Mouse (Mus musculus) midbrain, postnatal 0 days (tissue): ENCODE measurements at regions not wholly inside any gene's neighbourhood (a gene's known extent, or its start where the extent isn't known, plus 50 kb on each side); places are given as distances from the start of the nearest gene placed in this dataset.

ENCODE experiments used
- ATAC-seq: fragments of 200-750 bp; cut with Nextera tagmentation; 2 replicates; pipeline ENCODE4 v1.8.0; 2017; ENCODE audit warnings: moderate number of reproducible peaks, mild to moderate bottlenecking, moderate TSS enrichment, moderate library complexity; ENCODE audit not compliant: low FRiP score
- DNase-seq: peaks from one replicate; pipeline ENCODE4 v3.0.0-alpha.2; 2015; ENCODE audit warnings: low spot score
- H3K27ac ChIP-seq: fragments of 300-500 bp; sonication (generic); 2 replicates; pipeline ENCODE4 v1.5.1; 2014; ENCODE audit warnings: low read depth, mild to moderate bottlenecking, low read length, mixed read lengths
- H3K27me3 ChIP-seq: fragments of 300-500 bp; sonication (generic); 2 replicates; pipeline ENCODE4 v1.6.1; 2014; ENCODE audit warnings: low read length, control low read depth, mixed read lengths; ENCODE audit not compliant: insufficient read depth
- H3K36me3 ChIP-seq: fragments of 300-500 bp; sonication (generic); 2 replicates; pipeline ENCODE4 v1.6.1; 2014; ENCODE audit warnings: low read length, control low read depth, mixed read lengths; ENCODE audit not compliant: insufficient read depth
- H3K4me1 ChIP-seq: fragments of 300-500 bp; sonication (generic); 2 replicates; pipeline ENCODE4 v1.6.1; 2014; ENCODE audit warnings: mild to moderate bottlenecking, control low read depth, antibody characterized with exemption, low read length, mixed read lengths; ENCODE audit not compliant: insufficient read depth
- H3K4me2 ChIP-seq: fragments of 300-500 bp; sonication (generic); 2 replicates; pipeline ENCODE4 v1.6.1; 2014; ENCODE audit warnings: low read depth, mild to moderate bottlenecking, low read length, mixed read lengths; ENCODE audit not compliant: poor library complexity, severe bottlenecking
- H3K4me3 ChIP-seq: fragments of 300-500 bp; sonication (generic); 2 replicates; pipeline ENCODE4 v1.5.1; 2014; ENCODE audit warnings: low read depth, mild to moderate bottlenecking, low read length, moderate library complexity
- H3K9ac ChIP-seq: fragments of 300-500 bp; sonication (generic); replicated peaks from 2 replicates; pipeline ENCODE4 v1.6.1; 2014; ENCODE audit warnings: mild to moderate bottlenecking, low read length, moderate library complexity, mixed read lengths; ENCODE audit not compliant: poor library complexity, severe bottlenecking
- H3K9me3 ChIP-seq: fragments of 300-500 bp; sonication (generic); 2 replicates; pipeline ENCODE4 v1.6.1; 2016; ENCODE audit warnings: low read length, control low read depth
- CTCF ChIP-seq: IDR thresholded peaks from 2 replicates; pipeline ENCODE4 v1.5.1; 2016; ENCODE audit warnings: antibody characterized with exemption, mild to moderate bottlenecking
- WGBS: fragments of 180-500 bp; shearing (Covaris S2); extraction: QIAGEN DNeasy Blood & Tissue Kit; methylation state at CpG from one replicate; pipeline ENCODE4 v1.1.7; 2014; 5-methylcytosine and 5-hydroxymethylcytosine counted together

DNA sequence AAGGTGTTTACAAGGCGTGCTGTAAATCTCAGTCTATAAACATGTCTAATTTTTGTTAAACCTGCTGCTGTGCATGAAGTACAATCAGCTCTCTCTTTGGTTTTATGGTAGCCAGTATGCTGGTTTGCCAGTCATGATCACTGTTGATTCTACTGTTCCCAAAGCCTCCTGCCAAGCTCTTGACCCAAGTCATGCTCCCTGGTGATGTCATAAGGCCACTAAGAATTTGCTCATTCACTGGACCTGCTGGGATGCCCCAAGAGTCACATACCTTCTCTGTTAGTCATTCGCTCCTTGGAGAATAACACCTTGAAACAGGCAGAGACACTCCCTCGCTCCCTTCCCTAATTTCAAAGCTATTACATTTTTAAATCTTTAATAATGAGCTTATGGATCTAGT, 207.2 kb downstream of the Npr3 start:
- Histone ChIP-seq H3K9me3 (no peaks in the 10 kb centered on the region), H3K27me3 (no peaks in the 10 kb centered on the region), H3K27ac (no peak overlapping the region), H3K4me1 (no peaks in the 10 kb centered on the region), H3K4me2 (no peak overlapping the region), H3K4me3 (no peak overlapping the region), H3K9ac (no peak overlapping the region), H3K36me3 (no peaks in the 10 kb centered on the region)
- ATAC-seq (no peak), DNase-seq (no peak)
- no peak for TF ChIP-seq CTCF
- WGBS: 74% methylated on average over 3 of the region's 3 CpGs

DNA sequence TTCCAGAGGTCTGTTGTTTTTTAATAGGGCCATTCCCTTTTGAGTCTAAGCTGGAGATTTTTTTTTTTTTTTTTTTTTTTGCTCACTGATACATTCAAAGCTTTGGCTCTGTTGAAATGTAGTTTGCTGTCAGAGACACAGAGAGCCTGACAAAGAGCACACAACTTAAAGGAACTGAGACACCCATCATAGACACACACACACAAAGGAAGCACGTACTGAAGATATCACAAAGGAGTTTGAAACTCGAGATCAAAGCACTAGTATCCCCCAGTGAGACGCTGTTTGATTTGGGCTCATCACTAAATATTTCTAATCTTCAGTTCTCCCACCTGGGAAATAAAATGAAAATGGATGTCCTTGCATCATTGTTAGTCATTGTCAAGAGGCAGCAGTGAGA, 210.0 kb downstream of the Npr3 start:
- ATAC-seq: no peak

DNA sequence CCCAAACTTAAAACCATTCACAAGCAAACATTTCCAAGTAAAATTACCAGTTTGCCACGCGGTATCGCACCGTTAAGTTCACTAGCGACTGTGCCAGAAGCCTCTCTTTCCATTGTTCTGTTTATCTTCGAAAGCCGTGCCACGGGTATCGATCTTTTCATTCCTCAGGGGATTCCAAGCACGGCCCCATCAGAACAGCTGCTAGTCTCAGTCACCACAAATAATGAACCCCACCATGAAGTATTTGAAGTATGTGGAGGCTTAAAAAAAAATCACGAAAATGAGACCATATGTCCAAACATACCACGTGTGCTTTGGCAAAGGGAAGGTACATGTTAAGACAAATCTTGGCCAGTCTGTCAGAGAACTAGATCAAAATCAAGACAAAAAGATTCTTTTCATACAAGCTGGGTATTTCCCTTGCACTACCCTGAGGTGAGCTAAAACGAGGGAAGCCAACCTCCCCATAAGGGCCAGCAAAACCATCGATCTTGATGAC, 213.3 kb downstream of the Npr3 start:
- Histone ChIP-seq H3K27ac (no peak overlapping the region), H3K9ac (no peak overlapping the region), H3K36me3 (no peaks in the 10 kb centered on the region), H3K4me2 (no peak overlapping the region), H3K4me3 (no peak overlapping the region), H3K4me1 (no peaks in the 10 kb centered on the region), H3K9me3 (no peaks in the 10 kb centered on the region), H3K27me3 (no peaks in the 10 kb centered on the region)
- DNase-seq: no peak
- no peak for ATAC-seq
- no peak for TF ChIP-seq CTCF
- 72% methylated on average over 14 of the region's 14 CpGs for WGBS

More for the DNA sequence above, 210.0 kb downstream of the Npr3 start:
- TF ChIP-seq CTCF: no peak
- Histone ChIP-seq H3K9me3 (no peaks in the 10 kb centered on the region), H3K27ac (no peak overlapping the region), H3K4me3 (no peak overlapping the region), H3K4me2 (no peak overlapping the region), H3K36me3 (no peaks in the 10 kb centered on the region), H3K27me3 (no peaks in the 10 kb centered on the region), H3K4me1 (no peaks in the 10 kb centered on the region), H3K9ac (no peak overlapping the region)
- DNase-seq: no peak
- 20% methylated on average over 3 of the region's 3 CpGs for WGBS

GRCm38 (mm10) chr15:11664839-11665379, 242.2 kb downstream of the Npr3 start:
- H3K4me1 ChIP-seq: no peaks in the 10 kb centered on the region
- H3K36me3 ChIP-seq: no peaks in the 10 kb centered on the region
- H3K9me3 ChIP-seq: no peaks in the 10 kb centered on the region
- H3K4me2 ChIP-seq: no peak overlapping the region
- no peak overlapping the region for H3K27ac ChIP-seq
- no peaks in the 10 kb centered on the region for H3K27me3 ChIP-seq
- no peak for TF ChIP-seq CTCF
- H3K9ac ChIP-seq: no peak overlapping the region
- no peak overlapping the region for H3K4me3 ChIP-seq
- whole genome bisulfite sequencing: 81% methylated on average over 5 of the region's 5 CpGs
- DNase-seq (no peak), ATAC-seq (no peak)

DNA sequence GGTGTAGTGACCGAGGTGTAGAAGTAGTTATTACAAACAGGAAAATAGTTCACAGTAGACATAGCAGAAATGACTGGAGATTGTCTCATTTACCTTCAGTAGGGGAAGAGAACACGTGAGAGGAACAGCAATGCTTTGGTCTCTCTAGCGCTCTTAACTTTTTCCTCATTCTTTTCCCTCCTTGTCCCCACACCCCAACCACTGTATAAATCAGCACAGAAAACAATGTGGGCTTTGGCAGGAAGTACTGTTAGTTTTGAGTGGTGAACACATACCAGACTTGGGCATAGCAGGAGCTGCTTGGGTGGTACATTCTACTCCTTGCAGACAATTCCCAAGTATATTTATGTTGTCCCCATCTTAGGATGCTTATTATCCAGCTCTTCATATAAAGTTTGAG, 251.9 kb downstream of the Npr3 start:
- Histone ChIP-seq H3K9me3 (no peaks in the 10 kb centered on the region), H3K27ac (no peak overlapping the region), H3K4me1 (no peaks in the 10 kb centered on the region), H3K4me2 (no peak overlapping the region), H3K4me3 (no peak overlapping the region), H3K36me3 (no peaks in the 10 kb centered on the region), H3K9ac (no peak overlapping the region), H3K27me3 (no peaks in the 10 kb centered on the region)
- no peak for TF ChIP-seq CTCF
- no peak for DNase-seq
- no peak for ATAC-seq
- WGBS: 93% methylated on average over 3 of the region's 3 CpGs

GRCm38 (mm10) chr15:11646241-11646640, 246.8 kb upstream of the Tars start:
- DNase-seq (no peak), ATAC-seq (no peak)
- H3K9ac ChIP-seq: no peak overlapping the region
- H3K4me2 ChIP-seq: no peak overlapping the region
- H3K27ac ChIP-seq: no peak overlapping the region
- 89% methylated on average over 6 of the region's 6 CpGs for WGBS
- no peaks in the 10 kb centered on the region for H3K36me3 ChIP-seq
- H3K4me3 ChIP-seq: no peak overlapping the region
- no peaks in the 10 kb centered on the region for H3K27me3 ChIP-seq
- H3K4me1 ChIP-seq: no peaks in the 10 kb centered on the region
- no peak for TF ChIP-seq CTCF
- H3K9me3 ChIP-seq: no peaks in the 10 kb centered on the region
